Mouse (Mus musculus): Measurements from ENCODE around the gene Stk38l. TPM values are rescaled to one million over a fixed set of nuclear protein-coding genes. Genes with fewer than 3 reads are reported as not detected.

Stk38l gene
- polyA plus RNA-seq, 1 experiment from 2014 or later, result 21.8 TPM

- Histone ChIP-seq H3K27me3 (replicated peaks; ENCODE audit: control insufficient read depth, insufficient read depth, low read length) (no peaks in the 10 kb centered on the region), H3K4me1 (replicated peaks; ENCODE audit: control insufficient read depth, insufficient read depth, low read length) (0 out of 2 replicates have a peak, but pooled peaks cover 6% of the 10 kb centered on the region), H3K4me2 (ENCODE audit: low read length) (no peak overlapping the region), H3K9ac (ENCODE audit: low read length) (no peak overlapping the region), H3K36me3 (ENCODE audit: control insufficient read depth, insufficient read depth, low read length) (no peaks in the 10 kb centered on the region), H3K9me3 (ENCODE audit: control insufficient read depth, low read length) (no peaks in the 10 kb centered on the region), H3K4me3 (ENCODE audit: low read depth, low read length) (no peak overlapping the region), H3K27ac (ENCODE audit: low read depth) (no peak overlapping the region)
- WGBS, result 83% methylated on average over 5 of the region's 5 CpGs
- ATAC-seq (replicated peaks; ENCODE audit: low FRiP score, low TSS enrichment, low read depth) (no peak), DNase-seq (ENCODE audit: low spot score) (no peak)
Measured at GRCm38 (mm10) chr6:146697767-146698166, 27.0 kb upstream of the Stk38l start.

GRCm38 (mm10) chr6:146698376-146698775, 26.4 kb upstream of the Stk38l start:
- Histone ChIP-seq H3K4me1 (replicated peaks; ENCODE audit: control insufficient read depth, insufficient read depth, low read length) (0 out of 2 replicates have a peak, but pooled peaks cover 6% of the 10 kb centered on the region), H3K9me3 (ENCODE audit: control insufficient read depth, low read length) (no peaks in the 10 kb centered on the region), H3K4me3 (ENCODE audit: low read depth, low read length) (no peak overlapping the region), H3K36me3 (ENCODE audit: control insufficient read depth, insufficient read depth, low read length) (no peaks in the 10 kb centered on the region), H3K4me2 (ENCODE audit: low read length) (no peak overlapping the region), H3K9ac (ENCODE audit: low read length) (no peak overlapping the region), H3K27me3 (replicated peaks; ENCODE audit: control insufficient read depth, insufficient read depth, low read length) (no peaks in the 10 kb centered on the region), H3K27ac (ENCODE audit: low read depth) (no peak overlapping the region)
- 94% methylated on average over 4 of the region's 4 CpGs for WGBS
- DNase-seq (ENCODE audit: low spot score) (no peak), ATAC-seq (replicated peaks; ENCODE audit: low FRiP score, low TSS enrichment, low read depth) (no peak)

DNA sequence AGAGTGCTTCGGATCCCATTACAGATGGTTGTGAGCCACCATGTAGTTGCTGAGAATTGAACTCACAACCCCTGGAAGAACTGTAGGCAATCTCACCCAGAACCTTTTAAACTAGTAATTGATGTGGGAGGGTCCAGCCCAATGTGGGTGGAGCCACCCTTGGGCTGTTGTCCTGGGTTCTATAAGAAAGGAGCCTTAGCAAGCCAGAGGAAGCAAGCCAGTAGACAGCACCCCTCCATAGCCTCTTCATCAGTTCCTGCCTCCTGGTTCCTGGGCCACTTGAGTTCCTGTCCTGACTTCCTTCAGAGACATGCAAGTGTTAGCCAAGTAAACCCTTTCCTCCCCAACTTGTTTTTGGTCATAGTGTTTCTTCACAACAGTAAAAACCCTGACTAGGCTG, 24.3 kb upstream of the Stk38l start:
- Histone ChIP-seq H3K27me3 (replicated peaks; ENCODE audit: control insufficient read depth, insufficient read depth, low read length) (no peaks in the 10 kb centered on the region), H3K27ac (ENCODE audit: low read depth) (no peak overlapping the region), H3K9ac (ENCODE audit: low read length) (no peak overlapping the region), H3K4me2 (ENCODE audit: low read length) (no peak overlapping the region), H3K4me1 (replicated peaks; ENCODE audit: control insufficient read depth, insufficient read depth, low read length) (0 out of 2 replicates have a peak, but pooled peaks cover 6% of the 10 kb centered on the region), H3K36me3 (ENCODE audit: control insufficient read depth, insufficient read depth, low read length) (no peaks in the 10 kb centered on the region), H3K9me3 (ENCODE audit: control insufficient read depth, low read length) (no peaks in the 10 kb centered on the region), H3K4me3 (ENCODE audit: low read depth, low read length) (no peak overlapping the region)
- no peak for ATAC-seq (replicated peaks; ENCODE audit: low FRiP score, low TSS enrichment, low read depth)
- no peak for DNase-seq (ENCODE audit: low spot score)
- WGBS, result 98% methylated on average over 1 of the region's 1 CpGs

DNA sequence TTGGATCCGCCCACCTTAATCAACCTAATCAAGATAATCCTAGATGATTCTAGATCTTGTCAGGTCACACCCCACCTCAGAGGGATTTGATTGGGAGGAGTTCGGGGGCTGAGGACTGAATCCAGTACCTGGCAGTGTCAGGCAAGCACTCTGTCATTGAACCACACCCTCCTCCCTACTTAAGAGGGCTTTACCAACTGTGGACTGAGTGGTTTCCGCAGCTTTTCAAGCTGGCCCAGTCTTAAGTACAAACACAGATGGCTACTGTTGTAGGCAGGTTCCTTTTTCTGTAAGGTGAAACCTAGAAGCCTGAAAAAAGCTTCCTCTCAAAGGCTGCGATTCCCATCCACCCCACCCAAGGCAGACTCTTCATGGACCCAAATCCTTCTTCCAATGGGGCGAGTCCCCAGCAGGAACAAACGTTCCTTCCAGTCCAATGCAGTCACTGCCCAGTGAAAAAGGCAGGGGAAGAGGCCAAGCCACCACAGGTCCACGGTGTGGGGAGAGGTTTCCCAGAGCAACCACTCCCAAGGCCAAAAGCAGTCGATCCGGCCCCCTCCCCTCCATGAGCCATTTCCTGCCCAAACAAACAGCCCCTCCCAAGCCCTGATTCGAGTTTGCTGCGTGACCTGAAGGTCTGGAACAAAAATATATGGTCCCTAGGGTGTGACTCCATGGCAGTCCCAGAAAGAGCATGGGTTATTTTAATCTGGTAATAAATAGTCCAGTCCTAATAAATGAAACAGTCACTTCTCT, 22.5 kb upstream of the Stk38l start:
- Histone ChIP-seq H3K9me3 (ENCODE audit: control insufficient read depth, low read length) (no peaks in the 10 kb centered on the region), H3K4me1 (replicated peaks; ENCODE audit: control insufficient read depth, insufficient read depth, low read length) (0 out of 2 replicates have a peak, but pooled peaks cover 6% of the 10 kb centered on the region), H3K9ac (ENCODE audit: low read length) (no peak overlapping the region), H3K27me3 (replicated peaks; ENCODE audit: control insufficient read depth, insufficient read depth, low read length) (no peaks in the 10 kb centered on the region), H3K27ac (ENCODE audit: low read depth) (no peak overlapping the region), H3K36me3 (ENCODE audit: control insufficient read depth, insufficient read depth, low read length) (no peaks in the 10 kb centered on the region), H3K4me2 (ENCODE audit: low read length) (no peak overlapping the region), H3K4me3 (ENCODE audit: low read depth, low read length) (no peak overlapping the region)
- ATAC-seq (replicated peaks; ENCODE audit: low FRiP score, low TSS enrichment, low read depth) (no peak), DNase-seq (ENCODE audit: low spot score) (no peak)
- WGBS, result 62% methylated on average over 11 of the region's 11 CpGs

GRCm38 (mm10) chr6:146703351-146703750, 21.4 kb upstream of the Stk38l start:
- Histone ChIP-seq H3K4me2 (ENCODE audit: low read length) (no peak overlapping the region), H3K27me3 (replicated peaks; ENCODE audit: control insufficient read depth, insufficient read depth, low read length) (no peaks in the 10 kb centered on the region), H3K27ac (ENCODE audit: low read depth) (no peak overlapping the region), H3K4me3 (ENCODE audit: low read depth, low read length) (no peak overlapping the region), H3K4me1 (replicated peaks; ENCODE audit: control insufficient read depth, insufficient read depth, low read length) (0 out of 2 replicates have a peak, but pooled peaks cover 6% of the 10 kb centered on the region), H3K36me3 (ENCODE audit: control insufficient read depth, insufficient read depth, low read length) (no peaks in the 10 kb centered on the region), H3K9me3 (ENCODE audit: control insufficient read depth, low read length) (no peaks in the 10 kb centered on the region), H3K9ac (ENCODE audit: low read length) (no peak overlapping the region)
- ATAC-seq (replicated peaks; ENCODE audit: low FRiP score, low TSS enrichment, low read depth) (no peak), DNase-seq (ENCODE audit: low spot score) (no peak)
- 75% methylated on average over 3 of the region's 3 CpGs for WGBS

DNA sequence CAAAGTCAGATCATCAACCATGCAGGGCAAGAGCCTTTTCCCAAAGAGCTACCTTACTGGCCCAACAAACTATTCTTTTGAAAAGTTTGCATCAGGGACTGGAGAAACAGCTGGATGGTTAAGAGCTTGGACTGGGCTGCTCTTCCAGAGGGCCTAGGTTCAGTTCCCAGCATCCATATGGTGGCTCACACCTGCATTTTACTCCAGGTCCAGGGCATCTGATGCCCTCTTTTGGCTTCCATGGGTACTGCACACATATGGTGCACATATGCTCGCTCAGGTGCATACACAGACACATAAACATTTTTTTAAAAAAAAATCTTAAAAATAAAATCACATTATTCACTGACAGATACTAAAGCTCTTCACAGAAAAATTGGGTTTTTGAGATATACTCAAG, 19.2 kb upstream of the Stk38l start:
- Histone ChIP-seq H3K4me3 (ENCODE audit: low read depth, low read length) (no peak overlapping the region), H3K4me1 (replicated peaks; ENCODE audit: control insufficient read depth, insufficient read depth, low read length) (0 out of 2 replicates have a peak, but pooled peaks cover 6% of the 10 kb centered on the region), H3K4me2 (ENCODE audit: low read length) (no peak overlapping the region), H3K27ac (ENCODE audit: low read depth) (no peak overlapping the region), H3K27me3 (replicated peaks; ENCODE audit: control insufficient read depth, insufficient read depth, low read length) (no peaks in the 10 kb centered on the region), H3K36me3 (ENCODE audit: control insufficient read depth, insufficient read depth, low read length) (no peaks in the 10 kb centered on the region), H3K9me3 (ENCODE audit: control insufficient read depth, low read length) (no peaks in the 10 kb centered on the region), H3K9ac (ENCODE audit: low read length) (no peak overlapping the region)
- 89% methylated on average over 1 of the region's 1 CpGs for whole genome bisulfite sequencing
- DNase-seq (ENCODE audit: low spot score) (no peak), ATAC-seq (replicated peaks; ENCODE audit: low FRiP score, low TSS enrichment, low read depth) (no peak)

DNA sequence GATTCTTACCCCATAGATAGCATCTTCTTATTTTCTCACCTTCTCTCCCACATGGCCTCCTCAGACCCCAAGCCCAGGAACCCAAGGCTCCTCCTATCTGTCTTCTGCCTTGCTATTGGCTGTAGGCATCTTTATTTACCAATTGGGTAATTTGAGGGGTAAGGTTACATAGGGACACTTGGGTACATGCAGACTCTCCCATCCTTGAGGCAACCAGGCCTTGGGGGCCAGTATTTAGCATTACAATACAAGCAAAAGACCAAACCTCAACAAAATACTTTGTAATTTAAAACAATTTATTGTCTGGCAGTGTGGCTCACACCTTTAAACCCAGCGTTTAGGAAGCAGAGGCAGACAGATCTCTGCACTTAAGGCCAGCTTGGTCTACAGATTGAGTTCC, 5.2 kb upstream of the Stk38l start:
- DNase-seq (ENCODE audit: low spot score), result no peak
- WGBS, result 81% methylated on average over 1 of the region's 1 CpGs
- Histone ChIP-seq H3K9ac (ENCODE audit: low read length) (no peak overlapping the region), H3K27ac (ENCODE audit: low read depth) (no peak overlapping the region), H3K4me2 (ENCODE audit: low read length) (no peak overlapping the region), H3K4me3 (ENCODE audit: low read depth, low read length) (no peak overlapping the region), H3K9me3 (ENCODE audit: control insufficient read depth, low read length) (no peaks in the 10 kb centered on the region), H3K27me3 (replicated peaks; ENCODE audit: control insufficient read depth, insufficient read depth, low read length) (no peaks in the 10 kb centered on the region), H3K36me3 (ENCODE audit: control insufficient read depth, insufficient read depth, low read length) (no peaks in the 10 kb centered on the region), H3K4me1 (replicated peaks; ENCODE audit: control insufficient read depth, insufficient read depth, low read length) (no peaks in the 10 kb centered on the region)
- ATAC-seq (replicated peaks; ENCODE audit: low FRiP score, low TSS enrichment, low read depth), result no peak

DNA sequence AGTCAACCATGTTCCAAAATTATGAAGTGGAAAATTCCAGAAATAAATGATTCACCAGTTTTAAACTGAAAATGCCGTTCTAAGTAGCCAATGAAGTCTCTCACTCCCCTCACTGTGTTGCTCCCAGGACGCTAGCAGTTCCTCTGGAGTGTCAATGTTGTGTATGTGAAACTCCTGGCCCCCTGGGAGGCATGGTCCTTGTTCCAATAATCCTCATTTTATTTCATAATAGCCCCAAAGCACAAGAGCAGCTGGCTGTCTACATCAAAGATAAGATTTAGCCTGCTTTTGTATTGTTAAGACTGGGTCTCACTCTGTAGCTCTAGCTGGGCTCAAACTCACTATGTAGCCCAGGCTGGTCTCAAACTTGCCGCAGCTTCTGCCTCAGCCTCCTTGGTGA, 990 bp upstream of the Stk38l start:
- Histone ChIP-seq H3K9me3 (ENCODE audit: control insufficient read depth, low read length) (no peaks in the 10 kb centered on the region), H3K27ac (ENCODE audit: low read depth) (no peak overlapping the region), H3K4me3 (ENCODE audit: low read depth, low read length) (no peak overlapping the region), H3K27me3 (replicated peaks; ENCODE audit: control insufficient read depth, insufficient read depth, low read length) (no peaks in the 10 kb centered on the region), H3K4me1 (replicated peaks; ENCODE audit: control insufficient read depth, insufficient read depth, low read length) (peaks cover 2% of the 10 kb centered on the region; the same call in 1 of the 2 replicates), H3K36me3 (ENCODE audit: control insufficient read depth, insufficient read depth, low read length) (no peaks in the 10 kb centered on the region), H3K4me2 (ENCODE audit: low read length) (no peak overlapping the region), H3K9ac (ENCODE audit: low read length) (no peak overlapping the region)
- no peak for ATAC-seq (replicated peaks; ENCODE audit: low FRiP score, low TSS enrichment, low read depth)
- no peak for DNase-seq (ENCODE audit: low spot score)
- WGBS, result 95% methylated on average over 3 of the region's 3 CpGs

GRCm38 (mm10) chr6:146725384-146725791, 593 bp downstream of the Stk38l start:
- H3K4me1 ChIP-seq (replicated peaks; ENCODE audit: control insufficient read depth, insufficient read depth, low read length), result peaks cover 2% of the 10 kb centered on the region; the same call in 1 of the 2 replicates
- peak overlapping the region; percentile 91 for H3K4me3 ChIP-seq (ENCODE audit: low read depth, low read length)
- H3K9ac ChIP-seq (ENCODE audit: low read length), result peak overlapping the region; percentile 76
- no peaks in the 10 kb centered on the region for H3K36me3 ChIP-seq (ENCODE audit: control insufficient read depth, insufficient read depth, low read length)
- ATAC-seq (replicated peaks; ENCODE audit: low FRiP score, low TSS enrichment, low read depth) (peak; percentile 67), DNase-seq (ENCODE audit: low spot score) (peak; percentile 81)
- H3K27me3 ChIP-seq (replicated peaks; ENCODE audit: control insufficient read depth, insufficient read depth, low read length), result no peaks in the 10 kb centered on the region
- 0% methylated on average over 30 of the region's 30 CpGs for WGBS
- H3K27ac ChIP-seq (ENCODE audit: low read depth), result peak overlapping the region; percentile 78
- H3K4me2 ChIP-seq (ENCODE audit: low read length), result peak overlapping the region; percentile 85
- no peaks in the 10 kb centered on the region for H3K9me3 ChIP-seq (ENCODE audit: control insufficient read depth, low read length)
